Mouse (Mus musculus) cerebellum, adult 2 months (tissue): ENCODE measurements at regions not wholly inside any gene's neighbourhood (a gene's known extent, or its start where the extent isn't known, plus 50 kb on each side); places are given as distances from the start of the nearest gene placed in this dataset.

Source experiments
- CTCF ChIP-seq: fragments of 200-500 bp; IDR thresholded peaks from 2 replicates; pipeline ENCODE4 v1.5.1; 2011; ENCODE audit warnings: low read depth, mild to moderate bottlenecking, control low read depth, low read length, moderate library complexity, borderline replicate concordance; ENCODE audit not compliant: insufficient read depth
- POLR2A ChIP-seq: fragments of 200-500 bp; IDR thresholded peaks from 2 replicates; pipeline ENCODE4 v1.6.1; 2011; ENCODE audit warnings: low read length, control low read depth, borderline replicate concordance; ENCODE audit not compliant: insufficient read depth

GRCm38 (mm10) chr12:9903702-9904231, 333.9 kb downstream of the Osr1 start:
- TF ChIP-seq CTCF (no peak), POLR2A (no peak)
